Mouse (Mus musculus): ENCODE results near the gene Olfr462. TPM values are rescaled to one million over a fixed set of nuclear protein-coding genes. Genes with fewer than 3 reads are reported as not detected.
"Not testable (repeated sequence)": the region's sequence is repeated elsewhere in the genome, so short reads cannot be mapped to it uniquely, and the experiment has no call there.

The Olfr462 gene
- not detected for total RNA-seq (2022)

- DNase-seq, result no peak
Observed at GRCm38 (mm10) chr11:87892168-87892567, at the start of gene Olfr462. TSS of gene Olfr462 (minus strand) at chr11:87892268.

GRCm38 (mm10) chr11:87935467-87935866 lies 43.4 kb upstream of the Olfr462 start:
- no peak for DNase-seq

GRCm38 (mm10) chr11:87933731-87934130 lies 41.7 kb upstream of the Olfr462 start:
- no peak for DNase-seq

- no peak for DNase-seq
Observed at GRCm38 (mm10) chr11:87930348-87930747, 38.3 kb upstream of the Olfr462 start.

- DNase-seq, result no peak
Observed at GRCm38 (mm10) chr11:87920966-87921365, 28.9 kb upstream of the Olfr462 start, which contains the start of gene Olfr464. TSS of gene Olfr464 (minus strand) at chr11:87920967.

- DNase-seq, result no peak
Observed at GRCm38 (mm10) chr11:87920301-87920700, 28.2 kb upstream of the Olfr462 start.

GRCm38 (mm10) chr11:87916005-87916404 lies 23.9 kb upstream of the Olfr462 start:
- DNase-seq, result no peak

GRCm38 (mm10) chr11:87904331-87904730 lies 12.3 kb upstream of the Olfr462 start:
- DNase-seq, result no peak

GRCm38 (mm10) chr11:87897287-87897686 lies 5.2 kb upstream of the Olfr462 start, which contains the start of gene Olfr463:
TSS of gene Olfr463 (minus strand) at chr11:87897387.
- DNase-seq, result no peak

- DNase-seq, result no peak
Observed at GRCm38 (mm10) chr11:87884856-87885255, 7.2 kb downstream of the Olfr462 start.

GRCm38 (mm10) chr11:87883493-87883892 lies 8.6 kb downstream of the Olfr462 start:
- no peak for DNase-seq

GRCm38 (mm10) chr11:87881714-87882113 lies 10.4 kb downstream of the Olfr462 start:
- no peak for DNase-seq

- no peak for DNase-seq
Observed at GRCm38 (mm10) chr11:87879826-87880225, 12.2 kb downstream of the Olfr462 start.

- DNase-seq, result no peak
Observed at GRCm38 (mm10) chr11:87875436-87875835, 16.6 kb downstream of the Olfr462 start, which contains the start of gene Epx. TSS of gene Epx (minus strand) at chr11:87875536.

- no peak for DNase-seq
Observed at GRCm38 (mm10) chr11:87871766-87872165, 20.3 kb downstream of the Olfr462 start.

GRCm38 (mm10) chr11:87870096-87870495 lies 22.0 kb downstream of the Olfr462 start:
- DNase-seq, result no peak

- not testable (repeated sequence) for DNase-seq
Observed at GRCm38 (mm10) chr11:87866891-87867290, 25.2 kb downstream of the Olfr462 start.

- DNase-seq, result no peak
Observed at GRCm38 (mm10) chr11:87862805-87863204, 29.3 kb downstream of the Olfr462 start.

GRCm38 (mm10) chr11:87860426-87860825 lies 31.6 kb downstream of the Olfr462 start:
- no peak for DNase-seq

GRCm38 (mm10) chr11:87859273-87859672 lies 32.8 kb downstream of the Olfr462 start:
- no peak for DNase-seq

GRCm38 (mm10) chr11:87854550-87854949 lies 37.5 kb downstream of the Olfr462 start:
- no peak for DNase-seq

GRCm38 (mm10) chr11:87853597-87853954 lies 38.5 kb downstream of the Olfr462 start:
- no peak for DNase-seq

- peak; percentile 85 for DNase-seq
Observed at GRCm38 (mm10) chr11:87852690-87853596, 39.1 kb downstream of the Olfr462 start, which contains the start of gene Mks1. TSS of gene Mks1 (plus strand) at chr11:87853215.

- no peak for DNase-seq
Observed at GRCm38 (mm10) chr11:87847884-87848283, 44.2 kb downstream of the Olfr462 start.

Measured in adrenal gland, adult 8-10 months (tissue).